Mouse (Mus musculus) G1E (cell line): ENCODE measurements at regions not wholly inside any gene's neighbourhood (a gene's known extent, or its start where the extent isn't known, plus 50 kb on each side); places are given as distances from the start of the nearest gene placed in this dataset.

Source experiments
- CTCF ChIP-seq: IDR thresholded peaks from 2 replicates; pipeline ENCODE4 v1.5.1; 2012; ENCODE audit warnings: low read depth, low read length, inconsistent platforms, mixed read lengths
- GATA1 ChIP-seq: IDR thresholded peaks from 2 replicates; pipeline ENCODE4 v1.6.1; 2012; ENCODE audit warnings: borderline replicate concordance, low read length, inconsistent platforms, mixed read lengths
- POLR2AphosphoS5 ChIP-seq: IDR thresholded peaks from 2 replicates; pipeline ENCODE4 v1.6.1; 2012; ENCODE audit warnings: low read depth, low read length, inconsistent platforms; ENCODE audit not compliant: insufficient replicate concordance

- no peak for TF ChIP-seq CTCF
- no peak for TF ChIP-seq GATA1
- TF ChIP-seq POLR2AphosphoS5 = no peak
Measured at GRCm38 (mm10) chr6:100030522-100030921, 256.8 kb downstream of the Rybp start.
